Mouse (Mus musculus) MEL (cell line): ENCODE results near the gene Myom1. TPM values are rescaled to one million over a fixed set of nuclear protein-coding genes. Genes with fewer than 3 reads are reported as not detected.
A peak's percentile ranks its signal among the peaks of the same experiment; 100 is the strongest.

Source experiments
- DNase-seq: peaks from one replicate; pipeline ENCODE4 v3.0.0; 2011; ENCODE audit warnings: low read depth, low spot score
- H3K27ac ChIP-seq: 2 replicates; pipeline ENCODE4 v1.5.1; 2012; ENCODE audit warnings: low read depth, mild to moderate bottlenecking, control low read depth, low read length, moderate library complexity; ENCODE audit not compliant: control insufficient read depth
- H3K27me3 ChIP-seq, 2 experiments: fragments of 150-350 bp in 1 of 2; sonication (generic) in 1 of 2; 2 replicates each; pipeline ENCODE4 v1.6.1; 2012; ENCODE audit warnings: low read length in 2 of 2, mild to moderate bottlenecking in 2 of 2, improper control_type of control experiment in 1 of 2, moderate library complexity in 1 of 2; ENCODE audit not compliant: insufficient read depth in 2 of 2, control insufficient read depth in 1 of 2
- H3K36me3 ChIP-seq, 2 experiments: 2 replicates each; pipeline ENCODE4 v1.6.1; 2012 to 2014; ENCODE audit warnings: low read length in 2 of 2, improper control_type of control experiment in 1 of 2, inconsistent platforms in 1 of 2, mild to moderate bottlenecking in 1 of 2; ENCODE audit not compliant: insufficient read depth in 2 of 2, control insufficient read depth in 1 of 2
- H3K4me1 ChIP-seq, 2 experiments: fragments of 150-350 bp in 1 of 2; sonication (generic) in 1 of 2; 2 replicates each; pipeline ENCODE4 v1.6.1; 2012; ENCODE audit warnings: low read length in 2 of 2, improper control_type of control experiment in 1 of 2, mild to moderate bottlenecking in 1 of 2; ENCODE audit not compliant: insufficient read depth in 2 of 2, control insufficient read depth in 1 of 2
- H3K4me3 ChIP-seq, 2 experiments: fragments of 150-350 bp in 1 of 2; sonication (generic) in 1 of 2; 2 replicates each; pipeline ENCODE4 v1.5.1; 2012; ENCODE audit warnings: low read depth in 2 of 2, low read length in 2 of 2, mild to moderate bottlenecking in 2 of 2, moderate library complexity in 2 of 2, control low read depth in 1 of 2, improper control_type of control experiment in 1 of 2; ENCODE audit not compliant: control insufficient read depth in 1 of 2, insufficient read depth in 1 of 2
- H3K79me2 ChIP-seq: 2 replicates; pipeline ENCODE4 v1.6.1; 2012; ENCODE audit warnings: mild to moderate bottlenecking, low read length, moderate library complexity; ENCODE audit not compliant: control insufficient read depth, poor library complexity, insufficient read depth
- H3K9ac ChIP-seq: 2 replicates; pipeline ENCODE4 v1.6.1; 2012; ENCODE audit warnings: low read depth, mild to moderate bottlenecking, control low read depth, low read length, moderate library complexity; ENCODE audit not compliant: control insufficient read depth, poor library complexity, severe bottlenecking
- H3K9me3 ChIP-seq: fragments of 150-350 bp; sonication (generic); replicated peaks from 2 replicates; pipeline ENCODE4 v1.6.1; 2012; ENCODE audit warnings: mild to moderate bottlenecking, low read length, improper control_type of control experiment, moderate library complexity; ENCODE audit not compliant: insufficient read depth
- BHLHE40 ChIP-seq: IDR thresholded peaks from 2 replicates; pipeline ENCODE4 v1.6.1; 2012; ENCODE audit warnings: low read depth, mild to moderate bottlenecking, inconsistent platforms, low read length, improper control_type of control experiment, borderline replicate concordance
- CHD2 ChIP-seq: IDR thresholded peaks from 2 replicates; pipeline ENCODE4 v1.6.1; 2011; ENCODE audit warnings: low read length, improper control_type of control experiment
- CTCF ChIP-seq, 3 experiments: IDR thresholded peaks in 2 of 3; conservative IDR thresholded peaks in 1 of 3; 2 replicates each; pipeline ENCODE4 v1.5.1; 2011 to 2012; ENCODE audit warnings: low read length in 3 of 3, low read depth in 2 of 3, mild to moderate bottlenecking in 2 of 3, improper control_type of control experiment in 1 of 3, inconsistent platforms in 1 of 3, mixed read lengths in 1 of 3, moderate library complexity in 1 of 3; ENCODE audit not compliant: control insufficient read depth in 1 of 3, insufficient read depth in 1 of 3, poor library complexity in 1 of 3, severe bottlenecking in 1 of 3
- EP300 ChIP-seq, 2 experiments: IDR thresholded peaks; 2 replicates each; pipeline ENCODE4 v1.6.1; 2011; ENCODE audit warnings: improper control_type of control experiment in 2 of 2, low read length in 2 of 2, low read depth in 1 of 2, mild to moderate bottlenecking in 1 of 2
- ETS1 ChIP-seq: IDR thresholded peaks from 2 replicates; pipeline ENCODE4 v1.6.1; 2012; ENCODE audit warnings: low read depth, mild to moderate bottlenecking, inconsistent platforms, low read length, improper control_type of control experiment, moderate library complexity
- GABPA ChIP-seq: IDR thresholded peaks from 2 replicates; pipeline ENCODE4 v1.6.1; 2012; ENCODE audit warnings: low read depth, mild to moderate bottlenecking, inconsistent platforms, low read length, improper control_type of control experiment, moderate library complexity
- HCFC1 ChIP-seq: IDR thresholded peaks from 2 replicates; pipeline ENCODE4 v1.6.1; 2012; ENCODE audit warnings: low read depth, mild to moderate bottlenecking, inconsistent platforms, low read length, improper control_type of control experiment, moderate library complexity
- MAX ChIP-seq: IDR thresholded peaks from 2 replicates; pipeline ENCODE4 v1.6.1; 2011; ENCODE audit warnings: low read length, improper control_type of control experiment
- MAZ ChIP-seq: IDR thresholded peaks from 2 replicates; pipeline ENCODE4 v1.6.1; 2012; ENCODE audit warnings: low read depth, mild to moderate bottlenecking, inconsistent platforms, low read length, improper control_type of control experiment
- MXI1 ChIP-seq: IDR thresholded peaks from 2 replicates; pipeline ENCODE4 v1.6.1; 2011; ENCODE audit warnings: mild to moderate bottlenecking, low read depth, low read length, improper control_type of control experiment
- MYB ChIP-seq: IDR thresholded peaks from 2 replicates; pipeline ENCODE4 v1.6.1; 2011; ENCODE audit warnings: mild to moderate bottlenecking, low read depth, low read length, improper control_type of control experiment
- NRF1 ChIP-seq: IDR thresholded peaks from 2 replicates; pipeline ENCODE4 v1.6.1; 2014; ENCODE audit warnings: low read depth, mild to moderate bottlenecking, inconsistent platforms, low read length, improper control_type of control experiment, moderate library complexity; ENCODE audit not compliant: poor library complexity, insufficient read depth, severe bottlenecking
- POLR2A ChIP-seq, 2 experiments: IDR thresholded peaks; 2 replicates each; pipeline ENCODE4 v1.6.1; 2011 to 2012; ENCODE audit warnings: low read length in 2 of 2, mild to moderate bottlenecking in 2 of 2, control low read depth in 1 of 2, improper control_type of control experiment in 1 of 2, low read depth in 1 of 2, moderate library complexity in 1 of 2; ENCODE audit not compliant: control insufficient read depth in 1 of 2, insufficient read depth in 1 of 2, poor library complexity in 1 of 2
- POLR2AphosphoS2 ChIP-seq: IDR thresholded peaks from 2 replicates; pipeline ENCODE4 v1.6.1; 2011; ENCODE audit warnings: low read length, improper control_type of control experiment
- RCOR1 ChIP-seq: IDR thresholded peaks from 2 replicates; pipeline ENCODE4 v1.6.1; 2012; ENCODE audit warnings: low read depth, mild to moderate bottlenecking, inconsistent platforms, low read length, improper control_type of control experiment
- SMC3 ChIP-seq: IDR thresholded peaks from 2 replicates; pipeline ENCODE4 v1.6.1; 2011; ENCODE audit warnings: low read depth, low read length, improper control_type of control experiment
- TAL1 ChIP-seq: IDR thresholded peaks from 2 replicates; pipeline ENCODE4 v1.6.1; 2012; ENCODE audit warnings: mild to moderate bottlenecking, inconsistent platforms, low read length, moderate library complexity, mixed read lengths
- TBP ChIP-seq: IDR thresholded peaks from 2 replicates; pipeline ENCODE4 v1.8.0; 2011; ENCODE audit warnings: low read depth, low read length, improper control_type of control experiment
- TCF12 ChIP-seq: IDR thresholded peaks from 2 replicates; pipeline ENCODE4 v1.6.1; 2014; ENCODE audit warnings: low read depth, mild to moderate bottlenecking, inconsistent platforms, low read length, improper control_type of control experiment, moderate library complexity
- ZC3H11A ChIP-seq: IDR thresholded peaks from 2 replicates; pipeline ENCODE4 v1.6.1; 2012; ENCODE audit warnings: low read depth, mild to moderate bottlenecking, inconsistent platforms, low read length, improper control_type of control experiment
- ZMIZ1 ChIP-seq: IDR thresholded peaks from 2 replicates; pipeline ENCODE4 v1.6.1; 2012; ENCODE audit warnings: low read depth, mild to moderate bottlenecking, inconsistent platforms, low read length, improper control_type of control experiment, moderate library complexity
- ZNF384 ChIP-seq: IDR thresholded peaks from 2 replicates; pipeline ENCODE4 v1.6.1; 2012; ENCODE audit warnings: low read depth, mild to moderate bottlenecking, inconsistent platforms, low read length, improper control_type of control experiment
- polyA plus RNA-seq, 2 experiments: library from polyadenylated mRNA; stranded (reverse) in 1 of 2; unstranded in 1 of 2; fragments of >175 nt in 1 of 2; fragments of >200 nt in 1 of 2; gene quantifications; 2 replicates each; pipeline versions ENCODE4 v1.2.1 to v1.2.4; 2012; ENCODE audit warnings: low replicate concordance in 2 of 2, low read depth in 1 of 2; ENCODE audit not compliant: insufficient read length in 2 of 2, insufficient read depth in 1 of 2, missing spikeins in 1 of 2
- total RNA-seq: library from RNA; depleted of rRNA; stranded (reverse); fragments of 300-350 nt; gene quantifications from 2 replicates; pipeline ENCODE4 v1.2.3, GENCODE M21; 2012

The Myom1 gene
- total and polyA plus RNA-seq, 3 experiments = 0.65 to 0.79 TPM; not detected in 1

DNA sequence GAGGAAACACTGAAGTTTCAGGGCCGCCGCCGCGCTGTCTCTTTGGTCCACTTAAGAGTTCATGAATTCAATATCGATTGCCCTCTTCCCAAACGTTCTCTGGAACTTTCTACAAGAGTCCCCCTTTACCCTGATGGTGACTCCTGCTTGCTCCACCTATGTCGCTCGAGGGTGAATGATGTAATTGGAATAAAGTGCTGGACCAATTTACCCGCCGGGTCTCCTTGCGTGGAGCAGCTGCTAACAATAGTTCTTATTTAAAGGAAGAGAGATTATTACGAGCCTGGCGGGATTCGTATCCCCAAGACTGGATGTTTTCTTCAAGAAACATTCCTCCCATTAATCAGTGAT is 286 bp downstream of the Myom1 start, which contains the start of gene Myl12a:
Gene Myl12a, minus strand, starts transcription at position 135 of the 351 bp plus-strand sequence.
- H3K9ac ChIP-seq = peak within 1 kb of the TSS; percentile 99
- no peaks in the 10 kb centered on the region for H3K27me3 ChIP-seq
- TF ChIP-seq NRF1 (no peak), ETS1 (0 out of 2 replicates have a peak, but pooled peaks have one; percentile 3), CTCF (IDR thresholded peaks at IDR 0.05 in 2 of 3, conservative IDR thresholded peaks at IDR 0.05 in 1 of 3; ENCODE audit: control insufficient read depth in 1 of 3, insufficient read depth in 1 of 3, low read depth in 2 of 3, low read length in 3 of 3, poor library complexity in 1 of 3, severe bottlenecking in 1 of 3) (no peak), ZNF384 (peak; percentile 30; the same call in 1 of the 2 replicates), HCFC1 (no peak), POLR2A (IDR thresholded peaks at IDR 0.05; ENCODE audit: control insufficient read depth in 1 of 2, insufficient read depth in 1 of 2, low read depth in 1 of 2, low read length in 2 of 2, poor library complexity in 1 of 2) (peak in 1 of 2 experiments; percentile 48; a peak in 1 of 4 replicates), TAL1 (no peak), TCF12 (no peak; the same call in 1 of the 2 replicates), RCOR1 (no peak), EP300 (IDR thresholded peaks at IDR 0.05; ENCODE audit: low read depth in 1 of 2, low read length in 2 of 2) (no peak), BHLHE40 (no peak), CHD2 (no peak), ZC3H11A (no peak), GABPA (no peak), MAX (peak; percentile 30; the same call in 1 of the 2 replicates), MXI1 (no peak), SMC3 (no peak), ZMIZ1 (no peak), TBP (no peak), MAZ (0 out of 2 replicates have a peak, but pooled peaks have one; percentile 16), MYB (no peak), POLR2AphosphoS2 (no peak)
- TF ChIP-seq, all 39 proteins: peak for 5
- H3K27ac ChIP-seq = peak within 1 kb of the TSS; percentile 96
- no peak for DNase-seq
- peak within 1 kb of the TSS; percentile 94 to 98 for H3K4me3 ChIP-seq
- H3K9me3 ChIP-seq = no peaks in the 10 kb centered on the region
- peaks cover 0 to 18% of the 10 kb centered on the region in 2 experiments; a peak in 2 of 4 replicates for H3K36me3 ChIP-seq
- peaks cover 6 to 21% of the 10 kb centered on the region in 2 experiments; a peak in 3 of 4 replicates for H3K4me1 ChIP-seq
- H3K79me2 ChIP-seq = peaks cover 43% of the 10 kb centered on the region
